Mouse (Mus musculus): Measurements from ENCODE around the gene Gtf3c5.

DNA sequence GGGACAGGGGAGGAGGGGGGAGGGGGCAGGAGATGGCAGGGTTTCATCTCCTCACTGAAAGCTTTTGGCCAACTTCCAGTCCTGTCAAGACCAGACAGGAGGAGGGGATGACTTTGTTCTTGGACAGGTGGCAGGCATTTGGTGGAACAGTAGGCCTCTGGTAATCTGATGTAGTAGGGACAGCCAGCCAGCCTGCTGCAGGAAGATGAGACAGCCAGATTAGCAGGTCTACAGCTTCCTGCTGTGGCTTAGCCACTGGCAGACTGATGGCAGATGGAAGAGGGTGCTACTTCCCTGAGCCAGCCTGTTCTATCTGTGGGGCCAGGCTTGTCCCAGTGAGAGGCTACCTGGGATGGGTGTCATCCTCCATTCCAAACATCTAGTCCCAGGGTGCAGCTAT is 37.6 kb downstream of the Gtf3c5 start:
- TF ChIP-seq POLR2A (IDR thresholded peaks at IDR 0.05; ENCODE audit: extremely low read depth, insufficient read depth, low read length) (no peak), CTCF (IDR thresholded peaks at IDR 0.05; ENCODE audit: extremely low read depth, insufficient read depth, low read length) (no peak)
